Mouse (Mus musculus) intestine, postnatal 0 days (tissue): ENCODE results near the gene Wnk2. TPM values are rescaled to one million over a fixed set of nuclear protein-coding genes. Genes with fewer than 3 reads are reported as not detected.

Source experiments
- ATAC-seq: fragments of 200-750 bp; cut with Nextera tagmentation; 2 replicates; pipeline ENCODE4 v1.8.0; 2017; ENCODE audit warnings: mild to moderate bottlenecking, moderate TSS enrichment, moderate library complexity
- H3K27ac ChIP-seq: fragments of 300-500 bp; sonication (generic); 2 replicates; pipeline ENCODE4 v1.5.1; 2014; ENCODE audit warnings: mild to moderate bottlenecking, low read depth, low read length, moderate library complexity
- H3K27me3 ChIP-seq: fragments of 300-500 bp; sonication (generic); replicated peaks from 2 replicates; pipeline ENCODE4 v1.6.1; 2014; ENCODE audit warnings: low read length, mixed read lengths; ENCODE audit not compliant: control insufficient read depth, insufficient read depth
- H3K36me3 ChIP-seq: fragments of 300-500 bp; sonication (generic); 2 replicates; pipeline ENCODE4 v1.6.1; 2014; ENCODE audit warnings: mild to moderate bottlenecking, moderate library complexity; ENCODE audit not compliant: control insufficient read depth, insufficient read depth
- H3K4me1 ChIP-seq: fragments of 300-500 bp; sonication (generic); replicated peaks from 2 replicates; pipeline ENCODE4 v1.6.1; 2014; ENCODE audit warnings: antibody characterized with exemption, low read length, mixed read lengths; ENCODE audit not compliant: control insufficient read depth, insufficient read depth
- H3K4me2 ChIP-seq: fragments of 300-500 bp; sonication (generic); replicated peaks from 2 replicates; pipeline ENCODE4 v1.6.1; 2014; ENCODE audit warnings: low read depth, mild to moderate bottlenecking, moderate library complexity
- H3K4me3 ChIP-seq: fragments of 300-500 bp; sonication (generic); 2 replicates; pipeline ENCODE4 v1.5.1; 2014; ENCODE audit warnings: low read depth, low read length
- H3K9ac ChIP-seq: fragments of 300-500 bp; sonication (generic); 2 replicates; pipeline ENCODE4 v1.6.1; 2014; ENCODE audit warnings: mild to moderate bottlenecking, low read depth, low read length
- H3K9me3 ChIP-seq: fragments of 300-500 bp; sonication (generic); 2 replicates; pipeline ENCODE4 v1.6.1; 2016; ENCODE audit warnings: mixed run types; ENCODE audit not compliant: control insufficient read depth
- CTCF ChIP-seq: sonication (generic); IDR thresholded peaks from 2 replicates; pipeline ENCODE4 v1.5.1; 2016; ENCODE audit warnings: low read depth, mild to moderate bottlenecking, control low read depth, antibody characterized with exemption, moderate library complexity
- WGBS: fragments of 180-500 bp; shearing (Covaris S2); extraction: QIAGEN DNeasy Blood & Tissue Kit; methylation state at CpG from one replicate; pipeline ENCODE4 v1.1.7; 2014; 5-methylcytosine and 5-hydroxymethylcytosine counted together
- polyA plus RNA-seq: library from polyadenylated mRNA; unstranded; fragments of >200 nt; fragmentation: Nextera tagmentation; extraction: Ambion mirVana; gene quantifications from 2 replicates; pipeline ENCODE4 v1.2.1, GENCODE M21; 2015

Wnk2 gene
- polyA plus RNA-seq, 1 experiment from 2014 or later = 1.7 TPM

- Histone ChIP-seq H3K9me3 (no peaks in the 10 kb centered on the region), H3K4me3 (no peak overlapping the region), H3K27me3 (no peaks in the 10 kb centered on the region), H3K4me1 (no peaks in the 10 kb centered on the region; the same call in 1 of the 2 replicates), H3K36me3 (no peaks in the 10 kb centered on the region), H3K4me2 (no peak overlapping the region), H3K9ac (no peak overlapping the region), H3K27ac (no peak overlapping the region)
- no peak for TF ChIP-seq CTCF
- 37% methylated on average over 4 of the region's 4 CpGs for WGBS
- ATAC-seq = no peak
Measured at GRCm38 (mm10) chr13:49162722-49163121, 14.9 kb upstream of the Wnk2 start.

- H3K27me3 ChIP-seq = no peaks in the 10 kb centered on the region
- no peak overlapping the region for H3K4me2 ChIP-seq
- no peaks in the 10 kb centered on the region for H3K36me3 ChIP-seq
- no peak for ATAC-seq
- H3K4me3 ChIP-seq = no peak overlapping the region
- H3K27ac ChIP-seq = no peak overlapping the region
- no peaks in the 10 kb centered on the region for H3K9me3 ChIP-seq
- no peak overlapping the region for H3K9ac ChIP-seq
- peak; percentile 53 for TF ChIP-seq CTCF
- WGBS = 63% methylated on average over 2 of the region's 2 CpGs
- no peaks in the 10 kb centered on the region; the same call in 1 of the 2 replicates for H3K4me1 ChIP-seq
Measured at GRCm38 (mm10) chr13:49161236-49161635, 13.4 kb upstream of the Wnk2 start.

- no peaks in the 10 kb centered on the region for H3K27me3 ChIP-seq
- H3K36me3 ChIP-seq = no peaks in the 10 kb centered on the region
- TF ChIP-seq CTCF = no peak
- H3K4me2 ChIP-seq = no peak overlapping the region
- H3K9ac ChIP-seq = no peak overlapping the region
- no peak overlapping the region for H3K27ac ChIP-seq
- ATAC-seq = no peak
- WGBS = 62% methylated on average over 10 of the region's 10 CpGs
- no peak overlapping the region for H3K4me3 ChIP-seq
- H3K4me1 ChIP-seq = no peaks in the 10 kb centered on the region; the same call in 1 of the 2 replicates
- H3K9me3 ChIP-seq = no peaks in the 10 kb centered on the region
Measured at GRCm38 (mm10) chr13:49158040-49158713, 10.4 kb upstream of the Wnk2 start.

GRCm38 (mm10) chr13:49156645-49157044 lies 8.8 kb upstream of the Wnk2 start:
- Histone ChIP-seq H3K9me3 (no peaks in the 10 kb centered on the region), H3K4me2 (no peak overlapping the region), H3K9ac (no peak overlapping the region), H3K4me3 (no peak overlapping the region), H3K4me1 (no peaks in the 10 kb centered on the region), H3K27me3 (no peaks in the 10 kb centered on the region), H3K27ac (no peak overlapping the region), H3K36me3 (no peaks in the 10 kb centered on the region)
- 81% methylated on average over 4 of the region's 4 CpGs for WGBS
- peak; percentile 59 for TF ChIP-seq CTCF
- no peak for ATAC-seq

- no peak overlapping the region for H3K27ac ChIP-seq
- no peak for ATAC-seq
- no peaks in the 10 kb centered on the region for H3K27me3 ChIP-seq
- H3K9me3 ChIP-seq = no peaks in the 10 kb centered on the region
- WGBS = 55% methylated on average over 7 of the region's 7 CpGs
- no peak overlapping the region for H3K4me3 ChIP-seq
- no peak overlapping the region for H3K4me2 ChIP-seq
- no peak overlapping the region for H3K9ac ChIP-seq
- no peaks in the 10 kb centered on the region for H3K4me1 ChIP-seq
- TF ChIP-seq CTCF = no peak
- no peaks in the 10 kb centered on the region for H3K36me3 ChIP-seq
Measured at GRCm38 (mm10) chr13:49154621-49155020, 6.8 kb upstream of the Wnk2 start.

- no peak overlapping the region for H3K9ac ChIP-seq
- H3K27ac ChIP-seq = no peak overlapping the region
- no peak for TF ChIP-seq CTCF
- 38% methylated on average over 10 of the region's 10 CpGs for WGBS
- no peak overlapping the region for H3K4me2 ChIP-seq
- H3K9me3 ChIP-seq = no peaks in the 10 kb centered on the region
- H3K4me1 ChIP-seq = no peaks in the 10 kb centered on the region
- no peaks in the 10 kb centered on the region for H3K36me3 ChIP-seq
- H3K27me3 ChIP-seq = no peaks in the 10 kb centered on the region
- ATAC-seq = no peak
- no peak overlapping the region for H3K4me3 ChIP-seq
Measured at GRCm38 (mm10) chr13:49154028-49154427, 6.2 kb upstream of the Wnk2 start.
